Mouse (Mus musculus) kidney, adult 2 months (tissue): Measurements from ENCODE around the gene Agpat3.

Experiments used
- CTCF ChIP-seq: fragments of 200-500 bp; conservative IDR thresholded peaks from 2 replicates; pipeline ENCODE4 v1.5.1; 2011; ENCODE audit warnings: low read depth, mild to moderate bottlenecking, control low read depth, low read length, moderate library complexity, mixed read lengths; ENCODE audit not compliant: insufficient read depth, insufficient read length
- POLR2A ChIP-seq: fragments of 200-500 bp; IDR thresholded peaks from one replicate; pipeline ENCODE4 v1.6.1; 2011; ENCODE audit warnings: low read depth, low read length, control low read depth

GRCm38 (mm10) chr10:78244438-78245224 is 107.7 kb downstream of the Agpat3 start, which contains the start of gene Trappc10:
- TF ChIP-seq POLR2A (no peak), CTCF (no peak)
